Mouse (Mus musculus) c-Kit-positive CD71-positive TER-119-positive erythroid progenitor cells, embryonic 14.5 days (primary cell): ENCODE measurements around the gene Cdyl.

Source experiments
- DNase-seq: peaks from one replicate; pipeline ENCODE4 v3.0.0-alpha.2; 2013; ENCODE audit warnings: low spot score

The Cdyl gene

GRCm38 (mm10) chr13:35760372-35760771 is 100.7 kb downstream of the Cdyl start:
- no peak for DNase-seq

DNA sequence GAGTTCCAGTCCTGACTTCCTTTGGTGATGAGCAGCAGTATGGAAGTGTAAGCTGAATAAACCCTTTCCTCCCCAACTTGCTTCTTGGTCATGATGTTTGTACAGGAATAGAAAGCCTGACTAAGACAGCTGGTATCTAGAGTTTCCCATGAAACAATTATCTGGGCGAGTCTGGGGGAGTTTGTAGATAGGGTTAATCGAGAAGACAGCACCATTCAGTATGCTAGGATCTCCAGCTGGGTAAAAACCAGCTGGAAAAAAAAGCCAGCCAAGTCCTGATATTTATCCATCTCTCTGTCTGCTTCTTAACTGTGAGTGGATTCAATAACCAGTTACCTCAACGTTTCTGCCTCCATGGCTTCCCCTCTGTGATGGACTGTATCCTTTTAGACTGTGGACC is 104.9 kb downstream of the Cdyl start:
- DNase-seq: no peak

- DNase-seq: no peak
Measured at GRCm38 (mm10) chr13:35765817-35766216, 106.2 kb downstream of the Cdyl start.

DNA sequence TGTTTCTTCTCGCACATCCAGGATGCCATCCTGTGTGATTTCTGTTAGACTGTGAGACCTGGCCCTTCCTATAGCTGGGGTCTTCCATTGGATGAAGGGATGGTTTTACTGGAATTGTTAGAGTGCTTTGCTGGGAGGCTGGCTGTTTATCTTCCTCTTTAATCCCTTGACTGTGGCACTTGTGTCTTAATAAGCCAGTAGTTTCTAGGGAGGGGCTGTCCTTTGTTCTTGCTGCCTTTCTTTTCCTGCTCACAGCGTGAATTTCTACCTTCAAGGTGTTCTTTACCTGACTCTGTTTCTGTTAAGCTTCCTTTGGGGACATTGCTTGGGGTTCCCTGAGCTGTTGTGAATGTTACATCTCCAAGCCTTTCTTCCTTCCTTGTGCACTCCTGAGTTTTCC is 110.0 kb downstream of the Cdyl start:
- DNase-seq: no peak

GRCm38 (mm10) chr13:35770421-35770820 is 110.8 kb downstream of the Cdyl start:
- no peak for DNase-seq

DNA sequence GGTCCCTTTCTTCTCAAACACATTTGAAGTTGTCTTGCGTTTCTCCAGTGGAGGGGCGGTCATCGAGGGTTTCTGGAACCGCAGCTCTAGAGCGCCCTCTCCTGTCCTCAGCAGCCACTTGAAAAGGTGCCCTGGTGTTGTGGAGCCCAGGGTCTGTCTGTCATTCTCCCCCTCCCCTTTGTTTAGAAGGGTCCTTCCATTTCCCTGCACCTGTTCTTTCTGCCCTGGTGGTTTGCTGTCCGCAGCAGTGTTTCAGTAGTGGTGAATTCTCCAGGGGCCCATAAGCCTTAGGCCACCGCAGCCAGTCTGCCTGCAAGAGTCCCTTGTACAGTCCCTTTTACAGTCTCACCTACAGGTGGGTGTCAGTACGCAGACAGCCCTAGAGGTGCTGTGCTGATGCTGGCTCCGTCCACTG is 112.3 kb downstream of the Cdyl start:
- no peak for DNase-seq

DNA sequence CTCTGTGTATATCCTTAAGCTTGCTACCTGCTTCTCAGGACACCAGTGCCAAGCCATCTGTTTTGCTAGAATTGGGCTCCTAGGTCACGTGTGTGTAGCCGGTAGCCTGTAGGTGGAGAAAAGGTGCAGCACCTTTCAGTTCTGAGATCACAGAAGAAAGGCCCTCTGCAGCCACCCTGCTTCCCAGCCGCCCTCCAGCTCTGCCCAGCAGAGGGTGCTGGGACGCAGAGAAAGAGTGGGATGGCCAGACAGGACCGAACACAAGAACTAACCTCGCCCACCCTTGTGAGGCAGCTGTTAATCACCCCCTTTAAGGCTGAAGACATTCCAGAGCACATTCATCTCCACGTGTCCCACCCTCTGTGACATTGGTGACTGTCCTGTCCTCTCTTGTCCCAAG is 114.1 kb downstream of the Cdyl start:
- no peak for DNase-seq

- DNase-seq: no peak
Measured at GRCm38 (mm10) chr13:35776123-35776522, 116.5 kb downstream of the Cdyl start.

DNA sequence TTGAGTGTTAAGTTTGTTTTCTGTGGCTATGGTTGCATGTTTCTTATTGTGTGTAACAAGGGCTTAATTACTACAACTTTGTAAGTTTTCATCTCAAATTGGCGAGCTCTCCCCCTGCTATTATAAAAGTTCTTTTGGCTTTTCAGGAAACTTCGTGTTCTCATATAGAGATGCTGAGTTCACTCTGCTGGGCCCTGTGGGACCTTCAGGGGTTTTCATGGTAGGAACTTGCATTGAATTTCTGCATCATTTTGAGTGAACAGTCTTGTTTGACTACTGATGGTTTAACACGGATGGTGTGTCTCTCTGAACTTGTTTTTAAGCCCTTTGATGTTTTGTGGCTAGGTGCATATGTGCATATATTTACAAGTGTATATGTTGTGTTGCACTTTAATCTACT is 121.1 kb downstream of the Cdyl start:
- DNase-seq: no peak

- no peak for DNase-seq
Measured at GRCm38 (mm10) chr13:35781755-35782154, 122.1 kb downstream of the Cdyl start.

GRCm38 (mm10) chr13:35782949-35783348 is 123.3 kb downstream of the Cdyl start:
- peak; percentile 76 for DNase-seq

GRCm38 (mm10) chr13:35783576-35783975 is 123.9 kb downstream of the Cdyl start:
- no peak for DNase-seq

DNA sequence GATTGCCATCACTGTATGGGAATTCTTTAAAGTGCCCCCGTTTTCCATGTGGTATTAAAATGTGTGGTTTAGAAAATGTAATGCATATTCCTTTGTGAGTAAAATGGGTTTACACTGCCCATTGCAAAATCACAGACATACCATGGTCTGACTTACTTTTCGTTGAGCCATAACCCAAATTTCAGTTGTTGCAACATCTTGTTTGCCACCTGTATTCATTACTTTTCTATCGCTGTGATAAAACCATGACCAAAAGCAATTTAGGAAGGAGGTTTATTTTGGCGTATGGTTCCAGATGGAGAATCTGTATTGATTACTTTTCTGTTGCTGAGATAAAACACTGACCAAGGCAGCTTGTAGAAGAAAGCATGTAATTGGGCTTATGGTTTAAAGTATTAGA is 124.6 kb downstream of the Cdyl start:
- DNase-seq: no peak

DNA sequence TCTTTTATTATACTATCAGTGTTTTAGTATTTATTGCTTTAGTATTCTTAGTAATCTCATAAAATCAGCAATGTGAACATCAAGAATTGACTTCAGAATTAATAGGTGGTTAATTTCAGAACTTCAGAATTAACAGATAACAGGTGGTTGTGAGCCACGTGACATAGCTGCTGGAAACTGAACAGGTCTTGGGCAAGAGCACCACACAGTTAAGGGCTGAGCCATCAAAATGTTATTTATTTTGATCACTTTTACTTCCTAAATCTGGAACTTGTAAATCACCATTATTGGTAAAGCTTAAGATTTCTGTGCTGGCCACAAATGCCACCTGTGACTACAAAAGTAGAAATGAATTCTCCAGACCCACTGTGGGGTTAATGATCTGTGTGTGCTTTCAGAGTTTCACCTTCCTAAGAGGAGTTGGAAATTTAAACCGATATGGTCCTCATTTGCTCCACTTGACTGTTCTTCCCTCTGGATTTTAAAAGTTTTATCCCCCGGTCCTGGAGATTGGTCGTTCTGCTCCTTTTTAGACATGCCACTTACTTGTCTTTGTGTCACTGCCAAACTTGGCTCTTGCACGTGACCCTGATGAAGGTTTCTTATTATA is 125.8 kb downstream of the Cdyl start:
- DNase-seq: no peak

DNA sequence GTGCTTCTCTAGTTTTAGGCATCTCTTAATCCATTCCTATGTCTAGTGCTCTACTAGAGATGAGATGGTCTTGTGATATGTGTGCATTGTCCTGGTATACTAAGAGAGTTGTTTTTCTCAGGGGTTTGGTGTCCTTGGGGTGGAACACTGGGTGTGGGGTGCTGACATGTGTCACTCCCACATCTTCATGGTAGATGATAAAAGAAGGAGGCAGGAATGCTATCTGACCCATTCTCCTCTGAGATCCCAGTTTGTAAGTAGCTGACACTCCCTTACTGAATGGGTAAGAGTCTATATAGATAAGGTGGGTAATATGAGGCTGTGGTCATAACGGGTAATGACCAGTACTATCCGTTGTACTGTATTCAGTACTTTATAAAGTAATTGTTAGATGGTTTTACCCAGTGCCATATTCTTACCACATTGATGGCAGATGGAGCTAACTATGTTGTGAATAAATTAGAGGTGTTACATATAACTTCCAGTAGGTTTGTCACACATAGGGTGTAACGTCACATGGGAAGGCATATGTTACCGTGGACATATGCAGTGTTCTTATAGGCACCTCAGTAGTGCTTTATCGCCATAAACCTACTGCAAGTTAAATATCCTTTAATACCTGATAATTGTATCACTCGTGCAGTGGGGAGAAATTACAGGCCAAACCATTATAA is 127.2 kb downstream of the Cdyl start:
- peak; percentile 64 for DNase-seq

DNA sequence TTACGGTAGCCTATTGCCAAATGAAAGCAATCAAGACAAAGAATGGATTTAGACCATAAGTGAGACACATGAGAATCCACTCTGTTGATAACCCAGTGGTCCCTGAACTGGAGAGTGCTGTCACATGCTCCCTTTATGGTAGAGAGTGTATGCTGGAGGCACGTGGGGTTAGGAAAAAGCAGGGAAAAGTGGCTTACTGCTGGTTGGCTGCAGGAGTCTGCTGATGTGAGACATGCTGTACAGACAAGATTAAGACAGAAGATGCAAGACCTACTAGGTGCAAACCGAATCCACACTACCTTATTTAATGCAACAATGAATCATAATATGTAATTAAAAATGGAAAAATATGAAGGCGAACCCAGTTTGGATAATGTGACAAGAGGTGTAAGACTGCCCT is 129.9 kb downstream of the Cdyl start:
- no peak for DNase-seq

DNA sequence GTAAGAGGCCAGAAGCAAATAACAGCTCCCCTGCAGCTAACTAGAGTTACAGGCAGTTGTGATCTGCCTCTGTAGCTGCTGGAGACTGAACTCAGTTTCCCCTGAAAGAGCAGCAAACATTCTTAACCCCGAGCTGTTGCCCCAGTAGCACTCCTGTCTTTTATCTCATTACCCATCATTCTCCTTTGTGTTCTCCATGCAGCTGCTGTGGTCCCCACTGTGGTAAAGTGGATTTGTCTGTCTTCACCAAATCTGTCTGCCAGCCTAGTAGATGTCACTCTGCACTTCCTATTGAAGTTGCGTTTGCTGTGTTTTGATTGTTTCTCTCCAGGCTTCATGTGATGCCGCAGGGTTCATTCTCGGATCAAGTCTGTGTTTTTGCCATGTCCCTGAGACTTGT is 130.8 kb downstream of the Cdyl start:
- no peak for DNase-seq

DNA sequence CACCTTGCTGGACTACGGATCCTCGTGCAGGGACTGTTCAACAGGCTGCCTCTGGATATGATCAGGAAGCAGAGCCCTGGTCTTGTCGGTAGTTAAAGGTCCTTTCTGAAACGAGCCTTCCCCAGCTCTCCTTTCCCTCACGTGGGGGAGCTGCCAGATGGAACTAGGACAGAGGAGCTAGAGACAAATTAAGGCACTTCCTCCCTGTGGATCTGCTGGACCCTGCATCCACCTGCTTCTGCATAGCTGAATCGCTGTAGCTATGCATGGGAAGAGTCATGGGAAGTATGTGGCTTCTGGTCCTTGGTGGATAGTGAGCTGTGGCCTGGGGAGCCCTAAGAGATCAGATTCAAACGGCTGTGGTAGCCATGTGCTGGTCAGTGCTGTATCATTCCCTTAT is 134.7 kb downstream of the Cdyl start:
- no peak for DNase-seq

DNA sequence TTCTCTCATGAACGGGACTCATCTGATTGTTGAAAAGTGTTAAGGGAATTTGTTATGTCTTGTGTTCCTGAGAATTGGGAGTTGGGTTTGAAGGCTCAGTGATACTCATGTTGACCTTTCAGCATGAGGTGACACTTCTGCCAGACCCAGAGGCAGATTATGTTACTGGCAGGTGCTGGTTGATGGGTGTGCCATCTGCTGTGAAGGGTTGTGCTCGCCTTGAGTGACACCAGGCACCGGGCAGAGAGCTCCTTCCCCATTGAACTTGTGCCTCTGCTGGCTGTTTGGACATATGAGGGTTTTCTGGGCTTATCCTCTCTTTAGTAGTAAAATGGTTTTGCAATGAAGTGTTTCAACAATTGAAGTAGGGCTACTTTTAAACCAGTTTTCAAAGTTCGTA is 135.1 kb downstream of the Cdyl start:
- peak; percentile 36 for DNase-seq

GRCm38 (mm10) chr13:35795887-35796286 is 136.3 kb downstream of the Cdyl start:
- peak; percentile 68 for DNase-seq

DNA sequence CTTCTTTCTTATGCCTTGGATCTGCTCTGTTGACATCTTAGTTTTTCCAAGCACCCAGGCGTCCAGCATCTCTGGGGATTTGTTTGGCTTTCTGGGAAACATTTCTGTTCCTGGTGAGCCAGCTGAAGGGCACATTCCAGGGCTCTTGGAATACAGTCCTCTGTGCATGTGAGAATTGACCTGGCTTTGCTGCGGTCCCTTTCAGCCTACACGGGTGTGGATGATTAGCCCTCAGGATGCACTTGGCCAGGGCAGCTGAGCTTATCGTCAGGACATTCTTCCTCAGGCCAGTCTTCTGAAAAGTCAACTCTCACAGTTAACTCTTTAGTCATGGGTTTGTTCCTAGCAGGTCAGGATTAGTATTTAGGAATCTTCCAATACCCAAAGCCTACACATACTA is 136.7 kb downstream of the Cdyl start:
- no peak for DNase-seq

DNA sequence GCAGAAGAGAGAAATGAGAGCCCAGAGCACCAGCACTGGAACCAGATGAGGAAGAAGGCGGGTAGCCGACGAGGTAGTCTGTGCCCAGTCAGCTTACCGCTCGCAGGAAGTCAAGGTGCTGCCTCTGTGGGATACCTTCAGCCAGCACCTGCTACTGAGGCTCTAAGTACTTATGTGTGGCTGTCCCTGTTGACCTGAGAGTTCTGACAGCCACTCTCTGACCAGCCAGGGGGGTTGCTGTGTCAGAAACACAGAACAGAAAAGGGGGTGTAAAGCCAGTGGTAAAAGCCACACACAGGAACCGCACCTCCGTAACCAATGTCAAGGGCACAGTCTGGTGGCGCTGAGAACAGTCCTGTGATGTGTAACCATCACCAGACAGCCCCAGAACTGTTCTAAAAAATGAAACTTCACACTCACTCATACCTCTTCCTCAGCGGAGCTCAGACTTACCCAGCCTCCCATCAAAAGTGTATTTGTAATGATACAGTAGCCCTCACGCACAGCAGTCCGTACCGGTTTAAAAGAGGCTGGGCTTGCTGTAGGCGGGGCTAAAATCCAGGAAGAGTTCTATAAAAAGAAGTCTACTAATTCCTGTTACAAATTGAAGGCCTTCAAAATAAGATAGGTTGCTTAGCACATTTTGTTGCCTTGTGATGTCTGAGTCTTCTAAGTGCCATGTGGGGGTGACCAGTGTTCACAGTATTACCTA is 138.3 kb downstream of the Cdyl start:
- no peak for DNase-seq

- DNase-seq: peak; percentile 64
Measured at GRCm38 (mm10) chr13:35798645-35799044, 139.0 kb downstream of the Cdyl start.

GRCm38 (mm10) chr13:35800270-35800669 is 140.6 kb downstream of the Cdyl start:
- no peak for DNase-seq
